Mouse (Mus musculus): ENCODE data around the gene Shq1. TPM values are rescaled to one million over a fixed set of nuclear protein-coding genes. Genes with fewer than 3 reads are reported as not detected.

Shq1 gene
- polyA plus RNA-seq, 1 experiment from 2014 or later: 12.0 TPM

- H3K9ac ChIP-seq (replicated peaks): no peak overlapping the region
- 95% methylated on average over 7 of the region's 7 CpGs for WGBS
- ATAC-seq (replicated peaks): no peak
- H3K36me3 ChIP-seq: no peaks in the 10 kb centered on the region
- H3K27me3 ChIP-seq: no peaks in the 10 kb centered on the region
- H3K9me3 ChIP-seq: no peaks in the 10 kb centered on the region
- no peak overlapping the region for H3K27ac ChIP-seq (replicated peaks)
- H3K4me2 ChIP-seq (replicated peaks): no peak overlapping the region
- no peak overlapping the region for H3K4me3 ChIP-seq
- H3K4me1 ChIP-seq: no peaks in the 10 kb centered on the region
These were observed 51.6 kb downstream of the Shq1 start for GRCm38 (mm10) chr6:100619309-100619708.

DNA sequence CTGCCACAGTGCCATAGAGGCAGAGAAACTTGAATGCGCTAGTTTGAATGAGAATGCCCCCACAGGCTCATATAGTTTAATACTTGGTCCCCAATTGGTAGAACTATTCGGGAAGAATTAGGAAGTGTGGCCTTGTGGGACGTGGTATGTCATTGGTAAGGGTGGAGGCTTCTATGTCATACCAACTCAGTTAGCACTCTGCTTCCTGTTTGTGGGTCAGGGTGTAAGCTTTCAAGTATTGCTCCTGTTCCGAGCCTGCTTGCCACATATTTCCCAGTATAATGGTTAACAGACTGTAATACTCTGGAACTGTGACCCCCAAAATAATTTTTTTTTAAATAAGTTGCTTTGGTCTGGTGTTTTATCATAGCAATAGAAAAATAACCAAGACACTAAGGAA, 54.8 kb downstream of the Shq1 start:
- Histone ChIP-seq H3K27ac (replicated peaks) (no peak overlapping the region), H3K4me3 (no peak overlapping the region), H3K27me3 (no peaks in the 10 kb centered on the region), H3K9me3 (no peaks in the 10 kb centered on the region), H3K4me1 (peaks cover 11% of the 10 kb centered on the region), H3K4me2 (replicated peaks) (no peak overlapping the region), H3K36me3 (no peaks in the 10 kb centered on the region), H3K9ac (replicated peaks) (no peak overlapping the region)
- no peak for ATAC-seq (replicated peaks)
- WGBS: 96% methylated on average over 4 of the region's 4 CpGs

- Histone ChIP-seq H3K27ac (replicated peaks) (no peak overlapping the region; the same call in 1 of the 2 replicates), H3K27me3 (no peaks in the 10 kb centered on the region), H3K36me3 (no peaks in the 10 kb centered on the region), H3K9me3 (no peaks in the 10 kb centered on the region), H3K4me1 (peaks cover 11% of the 10 kb centered on the region), H3K4me2 (replicated peaks) (no peak overlapping the region), H3K4me3 (no peak overlapping the region), H3K9ac (replicated peaks) (no peak overlapping the region)
- 49% methylated on average over 6 of the region's 6 CpGs for WGBS
- peak; percentile 46 for ATAC-seq (replicated peaks)
These were observed 57.2 kb downstream of the Shq1 start for GRCm38 (mm10) chr6:100613593-100614267.

DNA sequence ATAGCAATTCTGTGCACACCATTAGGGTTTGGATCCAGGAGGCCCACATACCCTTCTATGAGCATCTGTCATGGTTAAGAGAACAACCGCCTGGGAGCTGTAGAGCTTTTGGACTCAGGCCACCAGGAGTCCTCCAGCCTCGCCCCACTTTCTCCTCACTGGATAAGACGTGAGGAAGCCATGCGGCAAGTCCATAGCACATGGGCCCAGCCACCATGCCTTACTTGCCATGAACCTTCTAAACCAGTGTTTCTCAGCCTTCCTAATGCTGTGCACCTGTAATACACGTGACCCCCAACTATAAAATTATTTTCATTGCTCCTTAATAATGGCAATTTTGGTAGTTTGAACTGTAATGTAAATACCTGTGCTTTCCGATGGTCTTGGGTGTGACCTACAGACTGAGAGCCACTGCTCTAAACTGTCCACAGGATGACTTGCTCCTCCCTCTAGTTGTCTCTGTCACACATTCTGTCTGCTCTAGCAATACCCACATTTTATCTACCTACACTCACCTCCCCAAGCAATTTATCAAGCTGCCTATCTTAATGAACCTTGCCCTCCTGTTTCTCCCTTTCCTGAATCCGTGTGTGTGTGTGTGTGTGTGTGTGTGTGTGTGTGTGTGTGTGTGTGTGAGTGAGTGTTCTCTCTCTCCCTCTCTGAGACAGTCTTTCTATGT, 59.9 kb downstream of the Shq1 start:
- Histone ChIP-seq H3K9me3 (no peaks in the 10 kb centered on the region), H3K9ac (replicated peaks) (no peak overlapping the region), H3K36me3 (no peaks in the 10 kb centered on the region), H3K4me3 (no peak overlapping the region), H3K27me3 (no peaks in the 10 kb centered on the region), H3K27ac (replicated peaks) (no peak overlapping the region), H3K4me2 (replicated peaks) (no peak overlapping the region), H3K4me1 (peaks cover 11% of the 10 kb centered on the region)
- WGBS: 83% methylated on average over 7 of the region's 7 CpGs
- ATAC-seq (replicated peaks): no peak

- ATAC-seq (replicated peaks): no peak
- whole genome bisulfite sequencing: 75% methylated on average over 7 of the region's 8 CpGs
- Histone ChIP-seq H3K4me1 (peaks cover 11% of the 10 kb centered on the region), H3K4me3 (no peak overlapping the region), H3K4me2 (replicated peaks) (no peak overlapping the region), H3K27me3 (no peaks in the 10 kb centered on the region), H3K9me3 (no peaks in the 10 kb centered on the region), H3K9ac (replicated peaks) (no peak overlapping the region), H3K27ac (replicated peaks) (no peak overlapping the region), H3K36me3 (no peaks in the 10 kb centered on the region)
These were observed 60.8 kb downstream of the Shq1 start for GRCm38 (mm10) chr6:100610182-100610581.

GRCm38 (mm10) chr6:100609256-100609655, 61.7 kb downstream of the Shq1 start:
- H3K36me3 ChIP-seq: no peaks in the 10 kb centered on the region
- 86% methylated on average over 3 of the region's 3 CpGs for WGBS
- no peak for ATAC-seq (replicated peaks)

GRCm38 (mm10) chr6:100608429-100608828, 62.5 kb downstream of the Shq1 start:
- 94% methylated on average over 3 of the region's 3 CpGs for WGBS

More at GRCm38 (mm10) chr6:100609256-100609655, 61.7 kb downstream of the Shq1 start:
- Histone ChIP-seq H3K27me3 (no peaks in the 10 kb centered on the region), H3K4me2 (replicated peaks) (no peak overlapping the region), H3K9ac (replicated peaks) (no peak overlapping the region), H3K27ac (replicated peaks) (no peak overlapping the region), H3K9me3 (no peaks in the 10 kb centered on the region), H3K4me1 (peaks cover 11% of the 10 kb centered on the region), H3K4me3 (no peak overlapping the region)

GRCm38 (mm10) chr6:100606805-100607204, 64.2 kb downstream of the Shq1 start:
- 83% methylated on average over 4 of the region's 4 CpGs for whole genome bisulfite sequencing
- Histone ChIP-seq H3K36me3 (no peaks in the 10 kb centered on the region), H3K9ac (replicated peaks) (no peak overlapping the region), H3K27me3 (no peaks in the 10 kb centered on the region), H3K27ac (replicated peaks) (no peak overlapping the region), H3K4me2 (replicated peaks) (no peak overlapping the region), H3K9me3 (no peaks in the 10 kb centered on the region), H3K4me1 (no peaks in the 10 kb centered on the region), H3K4me3 (no peak overlapping the region)
- no peak for ATAC-seq (replicated peaks)

More at GRCm38 (mm10) chr6:100608429-100608828, 62.5 kb downstream of the Shq1 start:
- Histone ChIP-seq H3K4me2 (replicated peaks) (no peak overlapping the region), H3K27ac (replicated peaks) (no peak overlapping the region), H3K9ac (replicated peaks) (no peak overlapping the region), H3K9me3 (no peaks in the 10 kb centered on the region), H3K36me3 (no peaks in the 10 kb centered on the region), H3K27me3 (no peaks in the 10 kb centered on the region), H3K4me1 (peaks cover 2% of the 10 kb centered on the region), H3K4me3 (no peak overlapping the region)
- ATAC-seq (replicated peaks): no peak

DNA sequence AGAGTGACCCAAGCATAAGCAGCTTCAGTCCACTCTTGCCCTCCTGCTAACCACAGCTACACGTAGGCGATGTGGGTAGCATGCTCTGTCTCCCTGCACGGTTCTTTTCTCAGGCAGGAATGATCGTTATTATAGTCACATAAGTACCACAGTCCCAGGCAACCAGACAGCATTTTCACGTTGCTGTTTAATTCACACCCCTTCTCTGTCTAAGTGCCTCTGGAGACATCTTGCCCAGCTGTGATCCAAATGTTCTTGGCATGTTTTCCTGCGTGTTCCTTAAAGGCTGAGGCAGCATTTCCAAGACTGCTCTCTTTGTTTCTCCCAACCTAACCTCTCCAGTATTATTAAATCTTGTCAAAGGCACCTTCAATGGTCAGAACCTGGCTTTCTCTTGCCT, 67.3 kb downstream of the Shq1 start:
- no peak for ATAC-seq (replicated peaks)
- H3K36me3 ChIP-seq: no peaks in the 10 kb centered on the region
- WGBS: 73% methylated on average over 6 of the region's 6 CpGs
- no peaks in the 10 kb centered on the region for H3K9me3 ChIP-seq
- H3K4me3 ChIP-seq: no peak overlapping the region
- no peak overlapping the region for H3K9ac ChIP-seq (replicated peaks)
- no peaks in the 10 kb centered on the region for H3K4me1 ChIP-seq
- no peaks in the 10 kb centered on the region for H3K27me3 ChIP-seq
- no peak overlapping the region for H3K27ac ChIP-seq (replicated peaks)
- no peak overlapping the region for H3K4me2 ChIP-seq (replicated peaks)

DNA sequence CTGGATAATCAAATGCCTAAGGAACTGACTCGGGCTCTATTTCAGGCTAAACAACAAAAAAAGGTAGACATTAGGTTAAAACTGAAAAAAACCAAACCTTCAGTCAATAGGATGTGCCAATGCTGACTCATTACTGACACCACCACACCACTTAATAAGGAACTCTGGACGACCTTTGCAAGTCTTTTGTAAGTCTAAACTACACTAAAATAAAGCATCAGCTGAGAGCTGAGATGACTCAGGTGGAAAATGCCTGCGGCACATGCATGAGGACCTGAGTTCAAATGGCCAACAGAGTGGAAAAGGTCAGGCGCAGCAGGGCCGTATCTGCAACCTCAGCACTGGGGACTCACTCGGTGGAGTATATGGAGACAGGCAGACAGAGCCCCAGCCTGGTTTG, 69.3 kb downstream of the Shq1 start:
- ATAC-seq (replicated peaks): no peak
- H3K36me3 ChIP-seq: no peaks in the 10 kb centered on the region
- no peak overlapping the region for H3K4me3 ChIP-seq
- no peaks in the 10 kb centered on the region for H3K9me3 ChIP-seq
- 83% methylated on average over 6 of the region's 6 CpGs for WGBS
- no peak overlapping the region for H3K4me2 ChIP-seq (replicated peaks)
- H3K4me1 ChIP-seq: no peaks in the 10 kb centered on the region
- no peak overlapping the region for H3K27ac ChIP-seq (replicated peaks)
- no peaks in the 10 kb centered on the region for H3K27me3 ChIP-seq
- no peak overlapping the region for H3K9ac ChIP-seq (replicated peaks)

- no peak overlapping the region for H3K4me2 ChIP-seq (replicated peaks)
- H3K4me3 ChIP-seq: no peak overlapping the region
- H3K27me3 ChIP-seq: no peaks in the 10 kb centered on the region
- 62% methylated on average over 8 of the region's 8 CpGs for WGBS
- no peaks in the 10 kb centered on the region for H3K36me3 ChIP-seq
- H3K9me3 ChIP-seq: no peaks in the 10 kb centered on the region
- no peak overlapping the region for H3K9ac ChIP-seq (replicated peaks)
- no peak for ATAC-seq (replicated peaks)
- H3K4me1 ChIP-seq: 0 out of 2 replicates have a peak, but pooled peaks cover 7% of the 10 kb centered on the region
- no peak overlapping the region for H3K27ac ChIP-seq (replicated peaks)
These were observed 77.1 kb downstream of the Shq1 start for GRCm38 (mm10) chr6:100593857-100594256.

DNA sequence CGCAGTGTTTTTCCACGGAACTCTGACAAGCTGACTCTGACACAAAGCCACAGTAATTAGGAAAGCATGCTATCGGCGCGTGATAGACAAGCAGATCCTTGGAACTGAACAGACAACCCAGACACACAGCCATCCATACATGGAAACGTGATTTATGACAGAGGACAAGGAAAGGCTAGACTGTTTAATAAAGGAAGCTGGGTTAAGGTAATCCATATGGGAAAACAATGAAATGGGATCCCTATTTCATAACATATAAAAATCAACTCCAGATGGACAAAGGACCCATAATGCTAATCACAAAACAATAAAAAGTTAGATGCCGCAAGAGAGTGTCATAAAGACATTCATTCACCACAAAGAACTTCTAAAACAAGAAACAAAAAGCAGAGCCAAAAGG, 78.0 kb downstream of the Shq1 start:
- 55% methylated on average over 7 of the region's 7 CpGs for WGBS
- no peaks in the 10 kb centered on the region for H3K27me3 ChIP-seq
- no peak for ATAC-seq (replicated peaks)

More for the DNA sequence above, 78.0 kb downstream of the Shq1 start:
- Histone ChIP-seq H3K4me1 (0 out of 2 replicates have a peak, but pooled peaks cover 7% of the 10 kb centered on the region), H3K9me3 (no peaks in the 10 kb centered on the region), H3K9ac (replicated peaks) (no peak overlapping the region), H3K4me2 (replicated peaks) (no peak overlapping the region), H3K4me3 (no peak overlapping the region), H3K27ac (replicated peaks) (no peak overlapping the region), H3K36me3 (no peaks in the 10 kb centered on the region)

Data from forebrain, embryonic 15.5 days (tissue).